Mouse (Mus musculus) heart, embryonic 13.5 days (tissue): ENCODE measurements around the gene Hfe2. TPM values are rescaled to one million over a fixed set of nuclear protein-coding genes. Genes with fewer than 3 reads are reported as not detected.

Source experiments
- ATAC-seq: fragments of 200-750 bp; cut with Nextera tagmentation; 2 replicates; pipeline ENCODE4 v1.8.0; 2017; ENCODE audit warnings: moderate TSS enrichment; ENCODE audit not compliant: insufficient number of reproducible peaks, low FRiP score, low TSS enrichment; ENCODE audit errors: extremely low read depth
- H3K27ac ChIP-seq: fragments of 300-500 bp; sonication (generic); replicated peaks from 2 replicates; pipeline ENCODE4 v1.5.1; 2015; ENCODE audit warnings: moderate library complexity, mild to moderate bottlenecking, inconsistent platforms
- H3K27me3 ChIP-seq: fragments of 300-500 bp; sonication (generic); replicated peaks from 2 replicates; pipeline ENCODE4 v1.6.1; 2015; ENCODE audit warnings: mild to moderate bottlenecking, inconsistent platforms
- H3K36me3 ChIP-seq: fragments of 300-500 bp; sonication (generic); 2 replicates; pipeline ENCODE4 v1.6.1; 2015; ENCODE audit warnings: mild to moderate bottlenecking, inconsistent platforms
- H3K4me1 ChIP-seq: fragments of 300-500 bp; sonication (generic); 2 replicates; pipeline ENCODE4 v1.6.1; 2015; ENCODE audit warnings: inconsistent platforms
- H3K4me2 ChIP-seq: fragments of 300-500 bp; sonication (generic); 2 replicates; pipeline ENCODE4 v1.6.1; 2015; ENCODE audit warnings: inconsistent platforms, mild to moderate bottlenecking, moderate library complexity
- H3K4me3 ChIP-seq: fragments of 300-500 bp; sonication (generic); 2 replicates; pipeline ENCODE4 v1.5.1; 2015; ENCODE audit warnings: moderate library complexity, mild to moderate bottlenecking, inconsistent platforms
- H3K9ac ChIP-seq: fragments of 300-500 bp; sonication (generic); 2 replicates; pipeline ENCODE4 v1.6.1; 2015; ENCODE audit warnings: inconsistent platforms, mild to moderate bottlenecking, moderate library complexity
- H3K9me3 ChIP-seq: fragments of 300-500 bp; sonication (generic); 2 replicates; pipeline ENCODE4 v1.6.1; 2016; ENCODE audit warnings: inconsistent platforms
- WGBS: fragments of 180-500 bp; shearing (Covaris S2); methylation state at CpG from one replicate; pipeline ENCODE4 v1.1.7; 2015; ENCODE audit warnings: mixed read lengths; 5-methylcytosine and 5-hydroxymethylcytosine counted together
- polyA plus RNA-seq: library from polyadenylated mRNA; unstranded; fragments of >200 nt; fragmentation: Nextera tagmentation; extraction: Ambion mirVana; gene quantifications from 2 replicates; pipeline ENCODE4 v1.2.1, GENCODE M21; 2015

Gene Hfe2
- polyA plus RNA-seq, 1 experiment from 2014 or later: 7.4 TPM

- Histone ChIP-seq H3K4me1 (peaks cover 67% of the 10 kb centered on the region), H3K9ac (no peak overlapping the region), H3K27ac (peak overlapping the region; percentile 55), H3K27me3 (no peaks in the 10 kb centered on the region), H3K4me3 (no peak overlapping the region), H3K9me3 (no peaks in the 10 kb centered on the region), H3K36me3 (no peaks in the 10 kb centered on the region), H3K4me2 (no peak overlapping the region)
- WGBS: 75% methylated on average over 11 of the region's 11 CpGs
- ATAC-seq: no peak
Measured at GRCm38 (mm10) chr3:96569966-96570605, 45.1 kb downstream of the Hfe2 start.

GRCm38 (mm10) chr3:96570643-96571042 lies 45.7 kb downstream of the Hfe2 start:
- WGBS: 50% methylated on average over 7 of the region's 7 CpGs
- no peaks in the 10 kb centered on the region for H3K9me3 ChIP-seq

GRCm38 (mm10) chr3:96571336-96571735 lies 46.4 kb downstream of the Hfe2 start:
- Histone ChIP-seq H3K27ac (peak overlapping the region; percentile 55), H3K4me1 (peaks cover 72% of the 10 kb centered on the region), H3K36me3 (no peaks in the 10 kb centered on the region), H3K27me3 (no peaks in the 10 kb centered on the region), H3K4me3 (no peak overlapping the region), H3K9ac (no peak overlapping the region; the same call in 1 of the 2 replicates), H3K4me2 (no peak overlapping the region), H3K9me3 (no peaks in the 10 kb centered on the region)
- no peak for ATAC-seq
- WGBS: 75% methylated on average over 2 of the region's 2 CpGs

More at GRCm38 (mm10) chr3:96570643-96571042, 45.7 kb downstream of the Hfe2 start:
- Histone ChIP-seq H3K36me3 (no peaks in the 10 kb centered on the region), H3K27ac (peak overlapping the region; percentile 55), H3K4me3 (no peak overlapping the region), H3K4me2 (no peak overlapping the region), H3K27me3 (no peaks in the 10 kb centered on the region), H3K4me1 (peaks cover 70% of the 10 kb centered on the region), H3K9ac (no peak overlapping the region)
- no peak for ATAC-seq

GRCm38 (mm10) chr3:96571896-96572698 lies 47.1 kb downstream of the Hfe2 start:
- no peak overlapping the region for H3K4me2 ChIP-seq
- no peak for ATAC-seq
- no peaks in the 10 kb centered on the region for H3K9me3 ChIP-seq
- H3K36me3 ChIP-seq: no peaks in the 10 kb centered on the region
- H3K4me1 ChIP-seq: peaks cover 72% of the 10 kb centered on the region
- H3K9ac ChIP-seq: 0 out of 2 replicates have a peak overlapping the region, but pooled peaks have one; percentile 55
- no peaks in the 10 kb centered on the region for H3K27me3 ChIP-seq
- 57% methylated on average over 16 of the region's 16 CpGs for WGBS
- peak overlapping the region; percentile 55 for H3K27ac ChIP-seq
- no peak overlapping the region for H3K4me3 ChIP-seq

GRCm38 (mm10) chr3:96573611-96574511 lies 48.9 kb downstream of the Hfe2 start:
- Histone ChIP-seq H3K9ac (no peak overlapping the region), H3K4me3 (no peak overlapping the region), H3K27me3 (no peaks in the 10 kb centered on the region), H3K36me3 (no peaks in the 10 kb centered on the region), H3K9me3 (no peaks in the 10 kb centered on the region), H3K4me2 (no peak overlapping the region), H3K4me1 (peaks cover 84% of the 10 kb centered on the region), H3K27ac (peak overlapping the region; percentile 51)
- 40% methylated on average over 18 of the region's 19 CpGs for WGBS
- no peak for ATAC-seq

GRCm38 (mm10) chr3:96575272-96575984 lies 50.5 kb downstream of the Hfe2 start:
- Histone ChIP-seq H3K4me3 (0 out of 2 replicates have a peak overlapping the region, but pooled peaks have one; percentile 35), H3K9ac (peak overlapping the region; percentile 74), H3K9me3 (no peaks in the 10 kb centered on the region), H3K27me3 (no peaks in the 10 kb centered on the region), H3K4me2 (peak overlapping the region; percentile 67), H3K4me1 (peaks cover 84% of the 10 kb centered on the region), H3K36me3 (no peaks in the 10 kb centered on the region), H3K27ac (peak overlapping the region; percentile 100)
- no peak for ATAC-seq
- 84% methylated on average over 8 of the region's 8 CpGs for WGBS

GRCm38 (mm10) chr3:96576005-96576658 lies 51.2 kb downstream of the Hfe2 start:
- peak overlapping the region; percentile 74 for H3K9ac ChIP-seq

GRCm38 (mm10) chr3:96576690-96577541 lies 51.9 kb downstream of the Hfe2 start, which contains the start of gene Gm16253:
Gene Gm16253, plus strand, starts transcription at chr3:96576984.
- peak within 1 kb of the TSS; percentile 67 for H3K4me2 ChIP-seq
- no peaks in the 10 kb centered on the region for H3K27me3 ChIP-seq
- no peaks in the 10 kb centered on the region for H3K36me3 ChIP-seq
- peak within 1 kb of the TSS; percentile 35 for H3K4me3 ChIP-seq
- peak within 1 kb of the TSS; percentile 74 for H3K9ac ChIP-seq
- H3K27ac ChIP-seq: peak within 1 kb of the TSS; percentile 100
- no peaks in the 10 kb centered on the region for H3K9me3 ChIP-seq
- 8% methylated on average over 17 of the region's 17 CpGs for WGBS
- ATAC-seq: peak; percentile 78
- H3K4me1 ChIP-seq: peaks cover 75% of the 10 kb centered on the region

More at GRCm38 (mm10) chr3:96576005-96576658, 51.2 kb downstream of the Hfe2 start:
- Histone ChIP-seq H3K27me3 (no peaks in the 10 kb centered on the region), H3K27ac (peak overlapping the region; percentile 100), H3K4me2 (peak overlapping the region; percentile 67), H3K36me3 (no peaks in the 10 kb centered on the region), H3K9me3 (no peaks in the 10 kb centered on the region), H3K4me3 (peak overlapping the region; percentile 35), H3K4me1 (peaks cover 83% of the 10 kb centered on the region)
- 24% methylated on average over 14 of the region's 14 CpGs for WGBS
- no peak for ATAC-seq

GRCm38 (mm10) chr3:96577566-96577965 lies 52.6 kb downstream of the Hfe2 start:
- peak overlapping the region; percentile 100 for H3K27ac ChIP-seq
- no peak for ATAC-seq
- H3K9ac ChIP-seq: peak overlapping the region; percentile 74
- no peaks in the 10 kb centered on the region for H3K36me3 ChIP-seq
- WGBS: 65% methylated on average over 4 of the region's 4 CpGs
- H3K9me3 ChIP-seq: no peaks in the 10 kb centered on the region
- no peaks in the 10 kb centered on the region for H3K27me3 ChIP-seq
- peak overlapping the region; percentile 35; the same call in 1 of the 2 replicates for H3K4me3 ChIP-seq
- peaks cover 73% of the 10 kb centered on the region for H3K4me1 ChIP-seq
- H3K4me2 ChIP-seq: peak overlapping the region; percentile 67
